Mouse (Mus musculus) hindbrain, embryonic 10.5 days (tissue): Measurements from ENCODE around the gene Rap2c. TPM values are rescaled to one million over a fixed set of nuclear protein-coding genes. Genes with fewer than 3 reads are reported as not detected.

Experiments
- DNase-seq: peaks from one replicate; pipeline ENCODE4 v3.0.0-alpha.2; 2017; ENCODE audit warnings: low spot score
- H3K27ac ChIP-seq: fragments of 300-500 bp; sonication (generic); 2 replicates; pipeline ENCODE4 v1.5.1; 2016; ENCODE audit warnings: mild to moderate bottlenecking, moderate library complexity
- H3K27me3 ChIP-seq: fragments of 300-500 bp; sonication (generic); 2 replicates; pipeline ENCODE4 v1.6.1; 2016; ENCODE audit warnings: mild to moderate bottlenecking; ENCODE audit not compliant: poor library complexity, insufficient read depth, severe bottlenecking
- H3K36me3 ChIP-seq: fragments of 300-500 bp; sonication (generic); 2 replicates; pipeline ENCODE4 v1.6.1; 2016; ENCODE audit warnings: mild to moderate bottlenecking, moderate library complexity
- H3K4me1 ChIP-seq: fragments of 300-500 bp; sonication (generic); replicated peaks from 2 replicates; pipeline ENCODE4 v1.6.1; 2016; ENCODE audit warnings: mild to moderate bottlenecking
- H3K4me3 ChIP-seq: fragments of 300-500 bp; sonication (generic); 2 replicates; pipeline ENCODE4 v1.5.1; 2016; ENCODE audit warnings: mild to moderate bottlenecking, moderate library complexity
- H3K9me3 ChIP-seq: fragments of 300-500 bp; sonication (generic); 2 replicates; pipeline ENCODE4 v1.6.1; 2016; ENCODE audit warnings: mild to moderate bottlenecking, moderate library complexity
- WGBS: fragments of 180-500 bp; shearing (Covaris S2); methylation state at CpG from one replicate; pipeline ENCODE4 v1.1.7; 2016; 5-methylcytosine and 5-hydroxymethylcytosine counted together
- polyA plus RNA-seq: library from polyadenylated mRNA; unstranded; fragments of >200 nt; fragmentation: Nextera tagmentation; extraction: Ambion mirVana; gene quantifications from 2 replicates; pipeline ENCODE4 v1.2.1, GENCODE M21; 2016

The Rap2c gene
- polyA plus RNA-seq, 1 experiment from 2014 or later = 17.2 TPM

- H3K27me3 ChIP-seq = no peaks in the 10 kb centered on the region
- peaks cover 12% of the 10 kb centered on the region; the same call in 1 of the 2 replicates for H3K36me3 ChIP-seq
- no peak for DNase-seq
- H3K9me3 ChIP-seq = no peaks in the 10 kb centered on the region
- 36% methylated on average over 12 of the region's 12 CpGs for WGBS
- H3K4me1 ChIP-seq = peaks cover 3% of the 10 kb centered on the region; the same call in 1 of the 2 replicates
- peak overlapping the region; percentile 61 for H3K4me3 ChIP-seq
- no peak overlapping the region for H3K27ac ChIP-seq
Observed at GRCm38 (mm10) chrX:51016926-51017325, 892 bp downstream of the Rap2c start.

GRCm38 (mm10) chrX:51012280-51012679 is 5.5 kb downstream of the Rap2c start:
- Histone ChIP-seq H3K4me3 (no peak overlapping the region), H3K27ac (no peak overlapping the region), H3K36me3 (peaks cover 24% of the 10 kb centered on the region; the same call in 1 of the 2 replicates), H3K9me3 (no peaks in the 10 kb centered on the region), H3K27me3 (no peaks in the 10 kb centered on the region), H3K4me1 (no peaks in the 10 kb centered on the region)
- no peak for DNase-seq
- WGBS = 82% methylated on average over 2 of the region's 2 CpGs

- no peak for DNase-seq
- no peaks in the 10 kb centered on the region for H3K9me3 ChIP-seq
- no peak overlapping the region for H3K4me3 ChIP-seq
- H3K27me3 ChIP-seq = no peaks in the 10 kb centered on the region
- WGBS = 90% methylated on average over 4 of the region's 4 CpGs
- H3K4me1 ChIP-seq = no peaks in the 10 kb centered on the region
- no peak overlapping the region for H3K27ac ChIP-seq
- peaks cover 27% of the 10 kb centered on the region; the same call in 1 of the 2 replicates for H3K36me3 ChIP-seq
Observed at GRCm38 (mm10) chrX:51010323-51010722, 7.5 kb downstream of the Rap2c start.

GRCm38 (mm10) chrX:51000791-51001190 is 17.0 kb downstream of the Rap2c start:
- 0 out of 2 replicates have a peak, but pooled peaks cover 5% of the 10 kb centered on the region for H3K27me3 ChIP-seq
- H3K36me3 ChIP-seq = no peaks in the 10 kb centered on the region
- H3K4me1 ChIP-seq = no peaks in the 10 kb centered on the region
- no peaks in the 10 kb centered on the region for H3K9me3 ChIP-seq
- WGBS = 87% methylated on average over 6 of the region's 6 CpGs
- no peak for DNase-seq
- H3K27ac ChIP-seq = no peak overlapping the region
- H3K4me3 ChIP-seq = no peak overlapping the region

GRCm38 (mm10) chrX:50995310-50995709 is 22.5 kb downstream of the Rap2c start:
- Histone ChIP-seq H3K4me1 (no peaks in the 10 kb centered on the region), H3K27ac (no peak overlapping the region), H3K4me3 (no peak overlapping the region), H3K27me3 (no peaks in the 10 kb centered on the region), H3K36me3 (no peaks in the 10 kb centered on the region), H3K9me3 (no peaks in the 10 kb centered on the region)
- DNase-seq = no peak
- 79% methylated on average over 2 of the region's 2 CpGs for WGBS

- Histone ChIP-seq H3K36me3 (no peaks in the 10 kb centered on the region), H3K9me3 (no peaks in the 10 kb centered on the region), H3K27ac (no peak overlapping the region), H3K4me3 (no peak overlapping the region), H3K4me1 (no peaks in the 10 kb centered on the region), H3K27me3 (peaks cover 5% of the 10 kb centered on the region; the same call in 1 of the 2 replicates)
- DNase-seq = no peak
- WGBS = 96% methylated on average over 5 of the region's 5 CpGs
Observed at GRCm38 (mm10) chrX:50991324-50991723, 26.5 kb downstream of the Rap2c start.

- 90% methylated on average over 6 of the region's 6 CpGs for WGBS
- no peak overlapping the region for H3K4me3 ChIP-seq
- DNase-seq = no peak
- no peaks in the 10 kb centered on the region for H3K36me3 ChIP-seq
- peaks cover 5% of the 10 kb centered on the region; the same call in 1 of the 2 replicates for H3K27me3 ChIP-seq
- H3K27ac ChIP-seq = no peak overlapping the region
- H3K4me1 ChIP-seq = no peaks in the 10 kb centered on the region
- H3K9me3 ChIP-seq = no peaks in the 10 kb centered on the region
Observed at GRCm38 (mm10) chrX:50989940-50990339, 27.9 kb downstream of the Rap2c start.

- no peak for DNase-seq
- H3K27ac ChIP-seq = no peak overlapping the region
- H3K4me1 ChIP-seq = no peaks in the 10 kb centered on the region
- no peak overlapping the region for H3K4me3 ChIP-seq
- peaks cover 5% of the 10 kb centered on the region; the same call in 1 of the 2 replicates for H3K27me3 ChIP-seq
- 46% methylated on average over 1 of the region's 1 CpGs for WGBS
- no peaks in the 10 kb centered on the region for H3K36me3 ChIP-seq
- no peaks in the 10 kb centered on the region for H3K9me3 ChIP-seq
Observed at GRCm38 (mm10) chrX:50988581-50988980, 29.2 kb downstream of the Rap2c start.

GRCm38 (mm10) chrX:50978428-50978827 is 39.4 kb downstream of the Rap2c start:
- H3K27me3 ChIP-seq = 0 out of 2 replicates have a peak, but pooled peaks cover 3% of the 10 kb centered on the region
- no peak overlapping the region for H3K4me3 ChIP-seq
- no peak overlapping the region for H3K27ac ChIP-seq
- 79% methylated on average over 2 of the region's 2 CpGs for WGBS
- H3K4me1 ChIP-seq = no peaks in the 10 kb centered on the region
- DNase-seq = no peak
- no peaks in the 10 kb centered on the region for H3K9me3 ChIP-seq
- no peaks in the 10 kb centered on the region for H3K36me3 ChIP-seq

GRCm38 (mm10) chrX:50972145-50972544 is 45.7 kb downstream of the Rap2c start:
- DNase-seq = no peak
- H3K9me3 ChIP-seq = no peaks in the 10 kb centered on the region
- H3K27ac ChIP-seq = no peak overlapping the region
- H3K36me3 ChIP-seq = no peaks in the 10 kb centered on the region
- H3K4me3 ChIP-seq = no peak overlapping the region
- no peaks in the 10 kb centered on the region for H3K4me1 ChIP-seq
- 89% methylated on average over 4 of the region's 4 CpGs for WGBS
- no peaks in the 10 kb centered on the region; the same call in 1 of the 2 replicates for H3K27me3 ChIP-seq

GRCm38 (mm10) chrX:50969907-50970306 is 47.9 kb downstream of the Rap2c start:
- 82% methylated on average over 5 of the region's 5 CpGs for WGBS
- Histone ChIP-seq H3K36me3 (no peaks in the 10 kb centered on the region), H3K4me1 (no peaks in the 10 kb centered on the region), H3K27ac (no peak overlapping the region), H3K27me3 (no peaks in the 10 kb centered on the region; the same call in 1 of the 2 replicates), H3K9me3 (no peaks in the 10 kb centered on the region), H3K4me3 (no peak overlapping the region)
- DNase-seq = no peak

- DNase-seq = no peak
- no peaks in the 10 kb centered on the region for H3K36me3 ChIP-seq
- no peaks in the 10 kb centered on the region for H3K9me3 ChIP-seq
- H3K4me1 ChIP-seq = no peaks in the 10 kb centered on the region
- H3K27me3 ChIP-seq = no peaks in the 10 kb centered on the region; the same call in 1 of the 2 replicates
- no peak overlapping the region for H3K4me3 ChIP-seq
- H3K27ac ChIP-seq = no peak overlapping the region
- WGBS = 72% methylated on average over 10 of the region's 10 CpGs
Observed at GRCm38 (mm10) chrX:50968157-50968932, 49.5 kb downstream of the Rap2c start.

GRCm38 (mm10) chrX:50965157-50965556 is 52.7 kb downstream of the Rap2c start:
- no peaks in the 10 kb centered on the region for H3K4me1 ChIP-seq
- no peak overlapping the region for H3K4me3 ChIP-seq
- no peaks in the 10 kb centered on the region for H3K36me3 ChIP-seq
- H3K9me3 ChIP-seq = no peaks in the 10 kb centered on the region
- no peak overlapping the region for H3K27ac ChIP-seq
- no peak for DNase-seq
- no peaks in the 10 kb centered on the region; the same call in 1 of the 2 replicates for H3K27me3 ChIP-seq
- 75% methylated on average over 3 of the region's 3 CpGs for WGBS
